Mouse (Mus musculus) brain, embryonic 14.5 days (tissue): Measurements from ENCODE around the gene Vangl2. TPM values are rescaled to one million over a fixed set of nuclear protein-coding genes. Genes with fewer than 3 reads are reported as not detected.
A peak's percentile ranks its signal among the peaks of the same experiment; 100 is the strongest.

ENCODE experiments used
- DNase-seq: peaks from one replicate; pipeline ENCODE4 v3.0.0-alpha.2; 2011; ENCODE audit warnings: low read depth
- CTCF ChIP-seq: fragments of 200-500 bp; IDR thresholded peaks from 2 replicates; pipeline ENCODE4 v1.5.1; 2012; ENCODE audit warnings: inconsistent platforms, mild to moderate bottlenecking, moderate library complexity, borderline replicate concordance; ENCODE audit not compliant: insufficient read depth, insufficient read length; ENCODE audit errors: extremely low read depth
- POLR2A ChIP-seq: fragments of 200-500 bp; IDR thresholded peaks from 2 replicates; pipeline ENCODE4 v1.6.1; 2012; ENCODE audit warnings: mild to moderate bottlenecking, inconsistent platforms, borderline replicate concordance; ENCODE audit not compliant: poor library complexity, insufficient read depth, insufficient read length, severe bottlenecking; ENCODE audit errors: extremely low read depth
- polyA plus RNA-seq: library from polyadenylated mRNA; depleted of rRNA; stranded (reverse); fragments of >200 nt; gene quantifications from 2 replicates; pipeline ENCODE4 v1.2.3, GENCODE M21; 2012

Vangl2 gene
- polyA plus RNA-seq, 1 experiment = 87.3 TPM

GRCm38 (mm10) chr1:172016031-172016430, 12.2 kb downstream of the Vangl2 start:
- TF ChIP-seq POLR2A = no peak
- no peak for TF ChIP-seq CTCF
- DNase-seq = no peak

GRCm38 (mm10) chr1:172015312-172015939, 12.8 kb downstream of the Vangl2 start:
- TF ChIP-seq POLR2A = no peak
- no peak for TF ChIP-seq CTCF
- no peak for DNase-seq

GRCm38 (mm10) chr1:172014771-172015170, 13.5 kb downstream of the Vangl2 start:
- TF ChIP-seq CTCF (no peak), POLR2A (no peak)
- peak; percentile 61 for DNase-seq

- TF ChIP-seq CTCF (peak; percentile 86), POLR2A (no peak)
- peak; percentile 86 for DNase-seq
These were observed 16.2 kb downstream of the Vangl2 start for GRCm38 (mm10) chr1:172012030-172012429.

- TF ChIP-seq CTCF (no peak), POLR2A (no peak)
- DNase-seq = no peak
These were observed 18.0 kb downstream of the Vangl2 start for GRCm38 (mm10) chr1:172010042-172010824.

GRCm38 (mm10) chr1:172009406-172009805, 18.8 kb downstream of the Vangl2 start:
- TF ChIP-seq POLR2A = no peak
- no peak for TF ChIP-seq CTCF
- no peak for DNase-seq

GRCm38 (mm10) chr1:172008351-172008750, 19.9 kb downstream of the Vangl2 start:
- TF ChIP-seq POLR2A = no peak
- TF ChIP-seq CTCF = no peak
- DNase-seq = no peak

- no peak for DNase-seq
- no peak for TF ChIP-seq POLR2A
- TF ChIP-seq CTCF = no peak
These were observed 20.5 kb downstream of the Vangl2 start for GRCm38 (mm10) chr1:172007761-172008160.

GRCm38 (mm10) chr1:172001665-172002064, 26.6 kb downstream of the Vangl2 start:
- no peak for TF ChIP-seq POLR2A
- TF ChIP-seq CTCF = no peak
- DNase-seq = peak; percentile 46

GRCm38 (mm10) chr1:172000641-172001040, 27.6 kb downstream of the Vangl2 start:
- peak; percentile 67 for TF ChIP-seq CTCF
- TF ChIP-seq POLR2A = no peak
- DNase-seq = peak; percentile 78

- TF ChIP-seq CTCF = no peak
- no peak for TF ChIP-seq POLR2A
- DNase-seq = no peak
These were observed 29.2 kb downstream of the Vangl2 start for GRCm38 (mm10) chr1:171998820-171999597.

- TF ChIP-seq CTCF (no peak), POLR2A (no peak)
- DNase-seq = no peak
These were observed 31.5 kb downstream of the Vangl2 start for GRCm38 (mm10) chr1:171996701-171997100.
